Mouse (Mus musculus) stomach, postnatal 0 days (tissue): Measurements from ENCODE around the gene Traf3ip3. TPM values are rescaled to one million over a fixed set of nuclear protein-coding genes. Genes with fewer than 3 reads are reported as not detected.

Experiments
- ATAC-seq: fragments of 200-750 bp; cut with Nextera tagmentation; 2 replicates; pipeline ENCODE4 v1.8.0; 2017; ENCODE audit not compliant: low FRiP score, low TSS enrichment
- DNase-seq: peaks from one replicate; pipeline ENCODE4 v3.0.0-alpha.2; 2016; ENCODE audit warnings: low spot score
- H3K27ac ChIP-seq: fragments of 300-500 bp; sonication (generic); replicated peaks from 2 replicates; pipeline ENCODE4 v1.5.1; 2014; ENCODE audit warnings: mild to moderate bottlenecking, control low read depth
- H3K27me3 ChIP-seq: fragments of 300-500 bp; sonication (generic); 2 replicates; pipeline ENCODE4 v1.6.1; 2014; ENCODE audit warnings: low read length; ENCODE audit not compliant: control insufficient read depth, insufficient read depth
- H3K36me3 ChIP-seq: fragments of 300-500 bp; sonication (generic); 2 replicates; pipeline ENCODE4 v1.6.1; 2014; ENCODE audit warnings: low read length, mixed read lengths; ENCODE audit not compliant: control insufficient read depth, insufficient read depth
- H3K4me1 ChIP-seq: fragments of 300-500 bp; sonication (generic); replicated peaks from 2 replicates; pipeline ENCODE4 v1.6.1; 2014; ENCODE audit warnings: antibody characterized with exemption; ENCODE audit not compliant: control insufficient read depth, insufficient read depth
- H3K4me2 ChIP-seq: fragments of 300-500 bp; sonication (generic); replicated peaks from 2 replicates; pipeline ENCODE4 v1.6.1; 2014; ENCODE audit warnings: low read depth, mild to moderate bottlenecking, control low read depth, moderate library complexity
- H3K4me3 ChIP-seq: fragments of 300-500 bp; sonication (generic); 2 replicates; pipeline ENCODE4 v1.5.1; 2014; ENCODE audit warnings: low read depth, low read length, control low read depth
- H3K9ac ChIP-seq: fragments of 300-500 bp; sonication (generic); 2 replicates; pipeline ENCODE4 v1.6.1; 2014; ENCODE audit warnings: mild to moderate bottlenecking, low read length, control low read depth, mixed read lengths
- H3K9me3 ChIP-seq: fragments of 300-500 bp; sonication (generic); 2 replicates; pipeline ENCODE4 v1.6.1; 2016; ENCODE audit warnings: low read length; ENCODE audit not compliant: control insufficient read depth
- CTCF ChIP-seq: IDR thresholded peaks from 2 replicates; pipeline ENCODE4 v1.5.1; 2016; ENCODE audit warnings: antibody characterized with exemption, low read depth, mild to moderate bottlenecking, moderate library complexity
- EP300 ChIP-seq: optimal IDR thresholded peaks from 2 replicates; pipeline ENCODE3; 2016; ENCODE audit warnings: antibody characterized with exemption
- WGBS: fragments of 180-500 bp; shearing (Covaris S2); extraction: QIAGEN DNeasy Blood & Tissue Kit; methylation state at CpG from one replicate; pipeline ENCODE4 v1.1.7; 2014; 5-methylcytosine and 5-hydroxymethylcytosine counted together
- polyA plus RNA-seq: library from polyadenylated mRNA; unstranded; fragments of >200 nt; fragmentation: Nextera tagmentation; extraction: Ambion mirVana; gene quantifications from 2 replicates; pipeline ENCODE4 v1.2.1, GENCODE M21; 2015

Traf3ip3 gene
- polyA plus RNA-seq, 1 experiment from 2014 or later: 1.8 TPM

- TF ChIP-seq EP300: no peak
- TF ChIP-seq CTCF: no peak
Measured at GRCm38 (mm10) chr1:193220408-193220807, 18.9 kb upstream of the Traf3ip3 start.

GRCm38 (mm10) chr1:193216000-193216399, 14.5 kb upstream of the Traf3ip3 start:
- no peak for DNase-seq
- H3K4me1 ChIP-seq: no peaks in the 10 kb centered on the region
- 76% methylated on average over 3 of the region's 3 CpGs for WGBS
- H3K36me3 ChIP-seq: no peaks in the 10 kb centered on the region
- ATAC-seq: no peak
- H3K9me3 ChIP-seq: no peaks in the 10 kb centered on the region
- TF ChIP-seq CTCF: no peak
- H3K27me3 ChIP-seq: no peaks in the 10 kb centered on the region
- no peak overlapping the region for H3K27ac ChIP-seq
- no peak overlapping the region for H3K4me2 ChIP-seq
- H3K9ac ChIP-seq: no peak overlapping the region
- no peak overlapping the region for H3K4me3 ChIP-seq

More at GRCm38 (mm10) chr1:193220408-193220807, 18.9 kb upstream of the Traf3ip3 start:
- no peak overlapping the region for H3K27ac ChIP-seq
- no peaks in the 10 kb centered on the region for H3K9me3 ChIP-seq
- no peaks in the 10 kb centered on the region for H3K4me1 ChIP-seq
- H3K4me3 ChIP-seq: no peak overlapping the region
- no peak for DNase-seq
- H3K4me2 ChIP-seq: no peak overlapping the region
- no peak for ATAC-seq
- no peaks in the 10 kb centered on the region for H3K36me3 ChIP-seq
- no peaks in the 10 kb centered on the region for H3K27me3 ChIP-seq
- no peak overlapping the region for H3K9ac ChIP-seq
- WGBS: 67% methylated on average over 5 of the region's 5 CpGs

GRCm38 (mm10) chr1:193214053-193214452, 12.6 kb upstream of the Traf3ip3 start:
- H3K4me1 ChIP-seq: no peaks in the 10 kb centered on the region
- no peaks in the 10 kb centered on the region for H3K27me3 ChIP-seq
- H3K4me2 ChIP-seq: no peak overlapping the region
- no peaks in the 10 kb centered on the region for H3K9me3 ChIP-seq
- ATAC-seq (no peak), DNase-seq (no peak)
- TF ChIP-seq CTCF (no peak), EP300 (no peak)
- H3K4me3 ChIP-seq: no peak overlapping the region
- H3K27ac ChIP-seq: no peak overlapping the region
- H3K9ac ChIP-seq: no peak overlapping the region
- H3K36me3 ChIP-seq: no peaks in the 10 kb centered on the region
- 61% methylated on average over 5 of the region's 5 CpGs for WGBS

- Histone ChIP-seq H3K4me2 (no peak overlapping the region), H3K9me3 (no peaks in the 10 kb centered on the region), H3K27me3 (no peaks in the 10 kb centered on the region), H3K27ac (no peak overlapping the region), H3K36me3 (no peaks in the 10 kb centered on the region), H3K4me1 (no peaks in the 10 kb centered on the region), H3K4me3 (no peak overlapping the region), H3K9ac (no peak overlapping the region)
- no peak for DNase-seq
- 75% methylated on average over 5 of the region's 5 CpGs for WGBS
- TF ChIP-seq EP300 (no peak), CTCF (no peak)
- ATAC-seq: no peak
Measured at GRCm38 (mm10) chr1:193211371-193211770, 9.9 kb upstream of the Traf3ip3 start.

GRCm38 (mm10) chr1:193208178-193208577, 6.7 kb upstream of the Traf3ip3 start:
- ATAC-seq: peak; percentile 57; the same call in 1 of the 2 replicates
- no peak overlapping the region for H3K4me3 ChIP-seq
- 45% methylated on average over 2 of the region's 2 CpGs for WGBS
- H3K9me3 ChIP-seq: no peaks in the 10 kb centered on the region
- TF ChIP-seq CTCF: peak; percentile 91
- no peak for TF ChIP-seq EP300
- H3K4me2 ChIP-seq: no peak overlapping the region
- H3K4me1 ChIP-seq: no peaks in the 10 kb centered on the region
- H3K36me3 ChIP-seq: no peaks in the 10 kb centered on the region
- H3K9ac ChIP-seq: no peak overlapping the region
- H3K27me3 ChIP-seq: no peaks in the 10 kb centered on the region
- no peak overlapping the region for H3K27ac ChIP-seq
- DNase-seq: peak; percentile 61

GRCm38 (mm10) chr1:193207503-193207902, 6.0 kb upstream of the Traf3ip3 start, which contains the start of gene Lamb3:
Gene Lamb3 (plus strand): TSS chr1:193207699.
- Histone ChIP-seq H3K27me3 (no peaks in the 10 kb centered on the region), H3K4me2 (no peak within 1 kb of the TSS), H3K4me3 (no peak within 1 kb of the TSS), H3K4me1 (no peaks in the 10 kb centered on the region), H3K9me3 (no peaks in the 10 kb centered on the region), H3K36me3 (no peaks in the 10 kb centered on the region), H3K27ac (no peak within 1 kb of the TSS), H3K9ac (no peak within 1 kb of the TSS)
- no peak for DNase-seq
- WGBS: 90% methylated on average over 3 of the region's 3 CpGs
- ATAC-seq: no peak
- TF ChIP-seq EP300 (no peak), CTCF (no peak)
